12 mouse cellular contexts compared by ENCODE assay signal in the genomic region with DNA sequence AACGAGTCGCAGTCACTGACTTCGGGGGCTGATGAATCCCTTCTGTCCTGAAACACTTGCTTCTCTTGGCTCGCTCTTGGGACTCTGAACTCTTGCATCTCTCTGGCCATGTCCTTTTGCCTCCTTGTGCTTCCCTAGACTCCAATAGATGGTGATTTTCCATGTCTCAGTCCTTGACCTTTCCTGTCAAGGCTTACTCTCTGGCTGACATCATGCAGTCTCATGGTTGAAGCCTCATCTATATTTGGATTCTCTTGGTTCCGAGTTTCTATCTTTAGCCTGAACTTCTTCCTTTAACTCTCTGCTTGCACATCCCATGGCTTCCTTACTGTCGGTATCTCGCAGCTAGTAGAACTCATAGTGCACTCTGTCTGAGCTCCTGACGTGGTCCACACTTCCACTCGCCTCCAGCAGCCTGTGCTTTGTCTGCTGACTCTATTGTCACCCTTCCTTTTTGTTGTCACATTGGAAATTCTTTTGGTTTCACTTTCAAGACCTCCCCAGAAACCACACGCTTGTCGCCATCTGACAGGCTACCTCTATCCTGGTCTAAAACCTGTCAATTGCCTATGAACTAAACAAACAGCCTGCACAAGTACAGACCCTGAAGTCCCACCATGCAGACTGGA. TPM values are rescaled to one million over a fixed set of nuclear protein-coding genes. Genes with fewer than 3 reads are reported as not detected.
DNase-seq lines count a peak whose midpoint lies in the region; ATAC-seq and TF ChIP-seq lines count a peak whose summit lies in the region.
"Had no signal": no experiment of that assay in that cellular context is flagged by ENCODE, and none has a peak within 500 bp of the region (broad histone marks: within the 10 kb centered on the region; RNA-seq: fewer than 3 reads in every experiment).

No protein-coding gene starts in this region.

- no peak overlapping the region for H3K27ac ChIP-seq in lung, postnatal 0 days (ENCODE audit: low read length)
- peak overlapping the region; percentile 83 for H3K27ac ChIP-seq in bone marrow macrophage, adult 2 months (ENCODE audit: insufficient read depth, low read depth, low read length)
- H3K27ac ChIP-seq in heart, postnatal 0 days (ENCODE audit: low read depth), result peak overlapping the region; percentile 89
- no peak overlapping the region for H3K27ac ChIP-seq in midbrain, embryonic 13.5 days
- H3K27ac ChIP-seq in midbrain, embryonic 16.5 days (ENCODE audit: low read length), result no peak overlapping the region
- H3K27ac ChIP-seq: lung, embryonic 15.5 days; stomach, embryonic 15.5 days had no signal

- H3K4me2 ChIP-seq in lung, postnatal 0 days (replicated peaks; ENCODE audit: low read depth, low read length), result no peak overlapping the region
- H3K4me2 ChIP-seq in heart, postnatal 0 days (ENCODE audit: low read depth, low read length), result peak overlapping the region; percentile 47
- H3K4me2 ChIP-seq in midbrain, embryonic 13.5 days (replicated peaks), result no peak overlapping the region
- no peak overlapping the region for H3K4me2 ChIP-seq in midbrain, embryonic 16.5 days (ENCODE audit: low read length)
- H3K4me2 ChIP-seq: lung, embryonic 15.5 days; stomach, embryonic 15.5 days had no signal

- ATAC-seq in lung, postnatal 0 days, result no peak
- ATAC-seq in heart, postnatal 0 days (ENCODE audit: insufficient read depth, low read depth), result peak; percentile 83
- no peak for ATAC-seq in midbrain, embryonic 13.5 days
- no peak for ATAC-seq in midbrain, embryonic 16.5 days

- no peaks in the 10 kb centered on the region for H3K36me3 ChIP-seq in lung, postnatal 0 days (ENCODE audit: insufficient read depth, low read length)
- no peaks in the 10 kb centered on the region for H3K36me3 ChIP-seq in heart, postnatal 0 days (replicated peaks; ENCODE audit: control insufficient read depth, insufficient read depth, low read length)
- no peaks in the 10 kb centered on the region for H3K36me3 ChIP-seq in midbrain, embryonic 13.5 days
- H3K36me3 ChIP-seq in midbrain, embryonic 16.5 days (ENCODE audit: control insufficient read depth, insufficient read depth, low read length), result no peaks in the 10 kb centered on the region
- H3K36me3 ChIP-seq: lung, embryonic 15.5 days; stomach, embryonic 15.5 days had no signal

- no peaks in the 10 kb centered on the region for H3K9me3 ChIP-seq in lung, postnatal 0 days (ENCODE audit: low read length)
- H3K9me3 ChIP-seq in heart, postnatal 0 days (replicated peaks; ENCODE audit: control insufficient read depth, low read length), result no peaks in the 10 kb centered on the region
- H3K9me3 ChIP-seq in midbrain, embryonic 13.5 days, result no peaks in the 10 kb centered on the region
- H3K9me3 ChIP-seq in midbrain, embryonic 16.5 days (replicated peaks; ENCODE audit: control insufficient read depth, low read length, poor library complexity, severe bottlenecking), result no peaks in the 10 kb centered on the region
- H3K9me3 ChIP-seq: lung, embryonic 15.5 days; stomach, embryonic 15.5 days had no signal

- 64% methylated on average over 11 of the region's 11 CpGs for WGBS in lung, postnatal 0 days
- WGBS in heart, postnatal 0 days, result 26% methylated on average over 11 of the region's 11 CpGs
- WGBS in midbrain, embryonic 13.5 days, result 82% methylated on average over 11 of the region's 11 CpGs
- 79% methylated on average over 11 of the region's 11 CpGs for WGBS in midbrain, embryonic 16.5 days

- TF ChIP-seq POLR2A in bone marrow macrophage, adult 2 months (IDR thresholded peaks at IDR 0.05; ENCODE audit: borderline replicate concordance, low read depth, low read length), result no peak

- no peak for TF ChIP-seq EP300 in lung, postnatal 0 days (IDR thresholded peaks at IDR 0.05)
- peak; percentile 70; the same call in 1 of the 2 replicates for TF ChIP-seq EP300 in heart, postnatal 0 days (IDR thresholded peaks at IDR 0.05; ENCODE audit: low read depth)

- no peak for TF ChIP-seq CTCF in lung, postnatal 0 days (IDR thresholded peaks at IDR 0.05)
- no peak for TF ChIP-seq CTCF in bone marrow macrophage, adult 2 months (IDR thresholded peaks at IDR 0.05; ENCODE audit: low read depth, low read length)
- TF ChIP-seq CTCF in heart, postnatal 0 days (IDR thresholded peaks at IDR 0.05; ENCODE audit: low read depth), result no peak

- no peak overlapping the region for H3K9ac ChIP-seq in lung, postnatal 0 days (replicated peaks; ENCODE audit: low read depth)
- H3K9ac ChIP-seq in heart, postnatal 0 days (replicated peaks; ENCODE audit: low read depth, low read length), result peak overlapping the region; percentile 36; the same call in 1 of the 2 replicates
- H3K9ac ChIP-seq in midbrain, embryonic 13.5 days (replicated peaks), result no peak overlapping the region
- no peak overlapping the region for H3K9ac ChIP-seq in midbrain, embryonic 16.5 days (ENCODE audit: low read depth, low read length)
- H3K9ac ChIP-seq: lung, embryonic 15.5 days; stomach, embryonic 15.5 days had no signal

- H3K4me1 ChIP-seq in lung, postnatal 0 days (ENCODE audit: insufficient read depth, low read depth, low read length), result 0 out of 2 replicates have a peak, but pooled peaks cover 8% of the 10 kb centered on the region
- H3K4me1 ChIP-seq in bone marrow macrophage, adult 2 months (ENCODE audit: control insufficient read depth, insufficient read depth, low read length), result peaks cover 21% of the 10 kb centered on the region
- H3K4me1 ChIP-seq in heart, postnatal 0 days (ENCODE audit: control insufficient read depth, insufficient read depth), result peaks cover 16% of the 10 kb centered on the region
- H3K4me1 ChIP-seq in midbrain, embryonic 13.5 days (replicated peaks), result no peaks in the 10 kb centered on the region
- no peaks in the 10 kb centered on the region for H3K4me1 ChIP-seq in midbrain, embryonic 16.5 days (ENCODE audit: control insufficient read depth, insufficient read depth, low read length)
- H3K4me1 ChIP-seq: stomach, embryonic 15.5 days had no signal

- H3K4me3 ChIP-seq in lung, postnatal 0 days (ENCODE audit: low read depth, low read length), result no peak overlapping the region
- peak overlapping the region; percentile 41 for H3K4me3 ChIP-seq in bone marrow macrophage, adult 2 months (ENCODE audit: insufficient read depth, low read length)
- H3K4me3 ChIP-seq in heart, postnatal 0 days (ENCODE audit: low read depth, low read length), result peak overlapping the region; percentile 21
- H3K4me3 ChIP-seq in midbrain, embryonic 13.5 days (replicated peaks), result no peak overlapping the region
- H3K4me3 ChIP-seq in midbrain, embryonic 16.5 days (ENCODE audit: low read depth, low read length), result no peak overlapping the region
- H3K4me3 ChIP-seq: lung, embryonic 15.5 days; stomach, embryonic 15.5 days had no signal

- DNase-seq in lung, postnatal 0 days (ENCODE audit: low spot score), result peak; percentile 18
- no peak for DNase-seq in lung, adult 18-20 months
- DNase-seq in heart, postnatal 0 days (ENCODE audit: low spot score), result peak; percentile 85
- peak; percentile 14 for DNase-seq in naive thymus-derived CD4-positive, alpha-beta T cell, adult 2 months (ENCODE audit: low read depth)
- no peak for DNase-seq in cerebellum, adult 11 months
- DNase-seq: layer of hippocampus, postnatal 36 days had no signal

- H3K27me3 ChIP-seq in lung, postnatal 0 days (replicated peaks; ENCODE audit: insufficient read depth, low read length), result no peaks in the 10 kb centered on the region
- H3K27me3 ChIP-seq in heart, postnatal 0 days (ENCODE audit: control insufficient read depth, insufficient read depth, low read length), result no peaks in the 10 kb centered on the region
- no peaks in the 10 kb centered on the region for H3K27me3 ChIP-seq in midbrain, embryonic 13.5 days
- H3K27me3 ChIP-seq in midbrain, embryonic 16.5 days (ENCODE audit: control insufficient read depth, insufficient read depth, low read depth, low read length), result no peaks in the 10 kb centered on the region
- H3K27me3 ChIP-seq: lung, embryonic 15.5 days; stomach, embryonic 15.5 days had no signal

RNA-seq across cellular contexts. Expression of a gene that starts 10.9 kb away (rescaled TPM):
- 21.6 and 23.1 TPM in 2 replicates for polyA plus RNA-seq in lung, postnatal 0 days (2015; fragmentation: Nextera tagmentation; extraction: Ambion mirVana)
- polyA plus RNA-seq in bone marrow macrophage, adult 2 months (2012; ENCODE audit: insufficient read depth, insufficient read length, missing spikeins), result 0.47 TPM in 1 of 2 replicates, not detected in the other
- 1.8 and 4.6 TPM in 2 replicates for total RNA-seq in heart, postnatal 0 days (2014; rRNA removed; ENCODE audit: low replicate concordance)
- polyA plus RNA-seq in heart, postnatal 0 days (2015; fragmentation: Nextera tagmentation; extraction: Ambion mirVana), result 2.9 and 3.1 TPM in 2 replicates
- polyA plus RNA-seq in midbrain, embryonic 13.5 days (2015; fragmentation: Nextera tagmentation; extraction: Ambion mirVana), result 25.7 and 32.0 TPM in 2 replicates
- 20.8 and 23.9 TPM in 2 replicates for polyA plus RNA-seq in midbrain, embryonic 16.5 days (2015; fragmentation: Nextera tagmentation; extraction: Ambion mirVana)
- total RNA-seq: neutrophil, adult 5-6 weeks had no signal

Comparison
In these comparisons a context has a peak if more than half of its experiments do, and no peak if none do; other contexts are left out.
1. DNase-seq: peak in lung, postnatal 0 days (single experiment), heart, postnatal 0 days (single experiment) and naive thymus-derived CD4-positive, alpha-beta T cell, adult 2 months (single experiment); none in lung, adult 18-20 months (0 of 2) and cerebellum, adult 11 months (single experiment).
2. H3K27ac ChIP-seq: peak in bone marrow macrophage, adult 2 months (single experiment) and heart, postnatal 0 days (single experiment); none in lung, postnatal 0 days (single experiment), midbrain, embryonic 13.5 days (single experiment) and midbrain, embryonic 16.5 days (single experiment).
3. H3K4me3 ChIP-seq: peak in bone marrow macrophage, adult 2 months (single experiment) and heart, postnatal 0 days (single experiment); none in lung, postnatal 0 days (single experiment), midbrain, embryonic 13.5 days (single experiment) and midbrain, embryonic 16.5 days (single experiment).